Mouse (Mus musculus) liver, embryonic 14.5 days (tissue): Measurements from ENCODE around the gene Ssh2. TPM values are rescaled to one million over a fixed set of nuclear protein-coding genes. Genes with fewer than 3 reads are reported as not detected.

Experiments
- ATAC-seq: fragments of 200-750 bp; cut with Nextera tagmentation; 2 replicates; pipeline ENCODE4 v1.8.0; 2017; ENCODE audit warnings: moderate number of reproducible peaks, mild to moderate bottlenecking, moderate library complexity; ENCODE audit not compliant: insufficient read depth
- DNase-seq, 3 experiments: peaks; one replicate each; pipeline ENCODE4 v3.0.0-alpha.2; 2012 to 2013; ENCODE audit warnings: low read depth in 3 of 3, low spot score in 3 of 3
- H3K27ac ChIP-seq: fragments of 300-500 bp; sonication (generic); 2 replicates; pipeline ENCODE4 v1.5.1; 2014; ENCODE audit warnings: moderate library complexity, mild to moderate bottlenecking, control low read depth, inconsistent platforms
- H3K27me3 ChIP-seq: fragments of 300-500 bp; sonication (generic); 2 replicates; pipeline ENCODE4 v1.6.1; 2014; ENCODE audit warnings: mild to moderate bottlenecking, low read length, moderate library complexity; ENCODE audit not compliant: control insufficient read depth, insufficient read depth
- H3K36me3 ChIP-seq: fragments of 300-500 bp; sonication (generic); replicated peaks from 2 replicates; pipeline ENCODE4 v1.6.1; 2014; ENCODE audit warnings: low read depth; ENCODE audit not compliant: control insufficient read depth, insufficient read depth
- H3K4me1 ChIP-seq, 2 experiments: fragments of 200-500 bp in 1 of 2; fragments of 300-500 bp in 1 of 2; sonication (generic) in 1 of 2; replicated peaks; 2 replicates each; pipeline ENCODE4 v1.6.1; 2012 to 2014; ENCODE audit warnings: antibody characterized with exemption in 1 of 2, inconsistent platforms in 1 of 2, low read length in 1 of 2; ENCODE audit not compliant: control insufficient read depth in 2 of 2, insufficient read depth in 2 of 2
- H3K4me2 ChIP-seq: fragments of 300-500 bp; sonication (generic); 2 replicates; pipeline ENCODE4 v1.6.1; 2014; ENCODE audit warnings: low read depth, mild to moderate bottlenecking, control low read depth, moderate library complexity
- H3K4me3 ChIP-seq, 2 experiments: fragments of 200-500 bp in 1 of 2; fragments of 300-500 bp in 1 of 2; sonication (generic) in 1 of 2; 2 replicates each; pipeline ENCODE4 v1.5.1; 2012 to 2014; ENCODE audit warnings: low read depth in 2 of 2, low read length in 2 of 2, mild to moderate bottlenecking in 2 of 2, control low read depth in 1 of 2, inconsistent platforms in 1 of 2, moderate library complexity in 1 of 2; ENCODE audit not compliant: insufficient read depth in 1 of 2
- H3K9ac ChIP-seq: fragments of 300-500 bp; sonication (generic); replicated peaks from 2 replicates; pipeline ENCODE4 v1.6.1; 2014; ENCODE audit warnings: mild to moderate bottlenecking, control low read depth, moderate library complexity
- H3K9me3 ChIP-seq: fragments of 300-500 bp; sonication (generic); 2 replicates; pipeline ENCODE4 v1.6.1; 2016; ENCODE audit warnings: low read length, mixed read lengths; ENCODE audit not compliant: control insufficient read depth
- CTCF ChIP-seq: IDR thresholded peaks from 2 replicates; pipeline ENCODE4 v1.5.1; 2016; ENCODE audit warnings: antibody characterized with exemption, low read depth, control low read depth
- EP300 ChIP-seq: IDR thresholded peaks from 2 replicates; pipeline ENCODE4 v1.6.1; 2016; ENCODE audit warnings: antibody characterized with exemption, low read depth
- WGBS: fragments of 180-500 bp; shearing (Covaris S2); extraction: QIAGEN DNeasy Blood & Tissue Kit; methylation state at CpG from one replicate; pipeline ENCODE4 v1.1.7; 2014; ENCODE audit not compliant: insufficient replicate concordance; 5-methylcytosine and 5-hydroxymethylcytosine counted together
- polyA plus RNA-seq, 2 experiments: library from polyadenylated mRNA; depleted of rRNA in 1 of 2; stranded (reverse) in 1 of 2; unstranded in 1 of 2; fragments of >200 nt; fragmentation: Nextera tagmentation in 1 of 2; extraction: Ambion mirVana in 1 of 2; gene quantifications; 2 replicates each; pipeline versions ENCODE4 v1.2.1 to v1.2.3; 2012 to 2014

Gene Ssh2
- polyA plus RNA-seq, 2 experiments = 2.5 to 3.6 TPM

DNA sequence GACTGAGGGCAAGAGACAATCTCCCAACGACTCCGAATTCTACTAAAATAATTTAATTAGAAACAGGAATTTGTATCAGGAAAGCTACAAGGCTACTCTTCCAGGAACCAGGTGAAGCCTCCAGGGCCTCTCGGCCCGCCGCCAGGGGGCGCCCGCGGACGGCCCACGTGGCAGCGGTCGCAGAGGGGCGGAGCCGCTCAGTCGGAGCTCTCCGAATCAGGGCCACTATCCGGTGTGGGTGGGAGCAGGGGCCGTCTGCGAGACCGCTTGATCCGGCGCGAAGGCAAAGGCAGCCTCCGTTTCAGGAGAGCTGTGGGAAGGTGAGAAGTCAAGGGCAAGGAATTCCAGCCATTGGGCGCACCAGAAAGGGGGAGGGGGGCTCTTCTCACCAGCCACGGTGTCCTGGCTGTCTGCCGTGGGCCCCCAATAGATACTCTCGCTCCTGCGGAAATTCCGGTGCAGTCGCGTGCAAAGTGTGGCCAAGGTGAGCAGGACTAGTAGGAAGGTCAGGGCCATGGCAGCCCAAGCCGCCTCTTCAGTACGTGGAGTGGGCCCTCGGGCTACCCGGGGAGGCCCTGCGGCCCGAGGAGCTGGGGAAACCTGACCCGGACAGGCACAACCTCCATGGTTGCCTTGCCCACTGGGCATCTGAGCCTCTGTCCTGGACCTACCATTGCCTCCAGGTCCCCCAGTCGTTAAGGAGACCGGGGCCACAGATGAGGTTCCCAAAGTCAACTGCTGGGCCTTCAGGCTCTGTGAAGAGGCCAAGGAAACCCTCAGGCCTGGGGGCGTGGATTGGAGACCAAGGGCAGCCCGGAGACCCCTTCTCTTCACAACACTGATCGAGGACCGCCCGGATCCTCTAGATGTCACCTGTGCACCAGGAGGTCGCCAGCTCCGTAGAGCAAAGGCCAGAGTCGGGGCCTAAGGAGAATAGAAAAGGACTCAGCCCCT lies 292.3 kb downstream of the Ssh2 start:
- H3K4me2 ChIP-seq = peak overlapping the region; percentile 68
- peak; percentile 61 to 62 (median 61) for DNase-seq
- H3K4me3 ChIP-seq = peak overlapping the region; percentile 18 to 34; a peak in 3 of 4 replicates
- TF ChIP-seq EP300 (no peak), CTCF (peak; percentile 85)
- H3K27ac ChIP-seq = no peak overlapping the region
- ATAC-seq = peak; percentile 50; the same call in 1 of the 2 replicates
- H3K9ac ChIP-seq = no peak overlapping the region
- H3K36me3 ChIP-seq = no peaks in the 10 kb centered on the region
- H3K4me1 ChIP-seq = peaks cover 3 to 6% of the 10 kb centered on the region in 2 experiments
- 24% methylated on average over 49 of the region's 49 CpGs for WGBS
- H3K9me3 ChIP-seq = no peaks in the 10 kb centered on the region
- H3K27me3 ChIP-seq = no peaks in the 10 kb centered on the region

Other genes with a start within 250 kb of the Ssh2 start
- 2.4 and 2.7 TPM in 2 replicates for gene Slc6a4, start 217.7 kb upstream of the Ssh2 start, polyA plus RNA-seq (2012; rRNA removed)
- 1.6 and 3.0 TPM in 2 replicates for gene Slc6a4, start 217.7 kb upstream of the Ssh2 start, polyA plus RNA-seq (2014; fragmentation: Nextera tagmentation; extraction: Ambion mirVana)
- gene Nsrp1, start 137.9 kb upstream of the Ssh2 start, polyA plus RNA-seq (2012; rRNA removed) = 1.8 and 3.8 TPM in 2 replicates
- gene Nsrp1, start 137.9 kb upstream of the Ssh2 start, polyA plus RNA-seq (2014; fragmentation: Nextera tagmentation; extraction: Ambion mirVana) = 22.9 and 23.5 TPM in 2 replicates
- 0.13 and 0.27 TPM in 2 replicates for gene Efcab5, start 27.3 kb upstream of the Ssh2 start, polyA plus RNA-seq (2012; rRNA removed)
- gene Efcab5, start 27.3 kb upstream of the Ssh2 start, polyA plus RNA-seq (2014; fragmentation: Nextera tagmentation; extraction: Ambion mirVana) = 0.05 and 0.23 TPM in 2 replicates
- 0.10 and 0.15 TPM in 2 replicates for gene Coro6, start 246.1 kb downstream of the Ssh2 start, polyA plus RNA-seq (2012; rRNA removed)
- gene Coro6, start 246.1 kb downstream of the Ssh2 start, polyA plus RNA-seq (2014; fragmentation: Nextera tagmentation; extraction: Ambion mirVana) = 0.08 and 0.19 TPM in 2 replicates